Mouse (Mus musculus) urinary bladder, adult 2 months (tissue): ENCODE measurements around the gene Gm10644. TPM values are rescaled to one million over a fixed set of nuclear protein-coding genes. Genes with fewer than 3 reads are reported as not detected.
"Not testable (repeated sequence)": the region's sequence is repeated elsewhere in the genome, so short reads cannot be mapped to it uniquely, and the experiment has no call there.

Experiments
- DNase-seq: peaks from one replicate; pipeline ENCODE4 v3.0.0; 2022; ENCODE audit warnings: low spot score
- polyA plus RNA-seq: library from polyadenylated mRNA; depleted of rRNA; stranded (reverse); fragments of >200 nt; gene quantifications from 2 replicates; pipeline ENCODE4 v1.2.3, GENCODE M21; 2012; rRNA removed

Gm10644 gene
- polyA plus RNA-seq: 0.69 and 0.96 TPM in 2 replicates

DNA sequence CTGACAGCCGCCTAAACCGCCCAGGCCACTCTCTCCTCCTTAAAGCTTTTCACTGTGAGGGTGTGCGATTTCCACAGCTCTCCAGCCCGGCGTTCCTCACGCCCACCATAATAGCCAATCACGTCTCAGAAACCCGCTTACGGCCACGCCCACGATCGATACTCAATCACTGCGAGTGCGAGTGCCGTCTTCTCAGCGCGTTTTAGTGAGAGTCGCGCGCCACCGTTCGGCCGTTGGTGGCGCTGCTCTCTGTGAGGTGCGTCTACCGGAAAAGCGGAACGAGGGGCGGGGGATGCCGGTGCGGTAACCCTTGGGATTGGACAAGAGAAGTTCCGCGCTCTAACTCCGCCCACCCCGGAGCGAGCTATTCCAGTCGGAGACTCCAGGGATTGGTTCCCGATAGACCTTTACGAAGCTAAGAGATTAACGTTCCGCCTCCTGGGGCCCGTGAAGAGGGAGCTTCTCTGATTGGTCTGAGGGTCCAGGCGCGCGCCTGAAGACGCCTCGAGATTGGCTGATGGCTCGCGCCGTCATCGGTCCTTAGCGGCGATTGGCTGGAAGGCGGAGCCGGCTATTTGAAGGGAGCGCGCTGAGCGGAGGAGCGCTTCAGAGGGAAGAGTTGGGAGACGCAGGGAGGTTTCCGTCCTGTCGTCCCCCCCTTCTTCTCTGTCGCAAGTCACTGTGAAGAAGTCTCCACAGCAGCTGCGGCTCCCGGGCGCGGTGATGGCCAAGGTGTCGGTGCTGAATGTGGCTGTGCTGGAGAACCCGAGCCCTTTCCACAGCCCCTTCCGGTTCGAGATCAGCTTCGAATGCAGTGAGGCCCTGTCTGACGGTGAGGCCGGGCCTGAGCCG is at the start of gene Gm10644, which contains the start of gene Asf1b:
TSS of gene Gm10644 (minus strand) at position 100 of the 852 bp plus-strand sequence.
TSS of gene Asf1b (plus strand) at position 402 of the 852 bp plus-strand sequence.
- peak; percentile 82 for DNase-seq

DNA sequence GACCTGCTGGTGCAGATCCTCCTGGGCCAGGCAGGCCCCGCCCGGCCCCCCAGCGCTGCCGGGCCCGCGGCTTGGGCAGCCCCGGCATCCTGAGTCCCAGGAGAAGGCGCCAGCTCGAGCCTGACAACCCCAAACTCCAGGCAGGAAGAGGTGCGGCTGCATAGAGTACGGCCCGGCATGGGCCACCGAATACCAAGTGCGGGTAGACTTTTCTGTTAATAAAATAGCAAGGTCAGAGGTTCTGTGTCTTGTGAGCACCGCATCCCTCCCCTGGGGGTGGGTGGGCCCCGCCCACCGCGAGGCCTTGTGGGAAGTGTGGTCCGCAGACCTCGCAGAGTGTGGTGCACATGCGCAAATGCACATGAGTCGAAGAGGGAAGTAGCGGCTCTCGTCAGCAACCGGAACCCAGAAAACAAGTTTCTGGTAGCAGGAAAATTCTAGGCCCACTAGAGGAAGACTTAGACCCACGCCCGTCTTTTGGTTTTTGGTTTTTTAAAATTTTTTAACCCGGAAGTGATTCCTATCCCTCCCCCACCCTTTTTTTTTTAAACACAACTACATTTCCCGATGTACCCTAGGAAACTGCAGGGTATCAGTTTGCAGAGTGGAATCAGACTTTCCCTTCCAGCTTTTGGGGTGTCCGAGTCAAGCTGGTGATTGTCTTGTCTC is 49.7 kb upstream of the Gm10644 start:
- DNase-seq: peak; percentile 87

DNA sequence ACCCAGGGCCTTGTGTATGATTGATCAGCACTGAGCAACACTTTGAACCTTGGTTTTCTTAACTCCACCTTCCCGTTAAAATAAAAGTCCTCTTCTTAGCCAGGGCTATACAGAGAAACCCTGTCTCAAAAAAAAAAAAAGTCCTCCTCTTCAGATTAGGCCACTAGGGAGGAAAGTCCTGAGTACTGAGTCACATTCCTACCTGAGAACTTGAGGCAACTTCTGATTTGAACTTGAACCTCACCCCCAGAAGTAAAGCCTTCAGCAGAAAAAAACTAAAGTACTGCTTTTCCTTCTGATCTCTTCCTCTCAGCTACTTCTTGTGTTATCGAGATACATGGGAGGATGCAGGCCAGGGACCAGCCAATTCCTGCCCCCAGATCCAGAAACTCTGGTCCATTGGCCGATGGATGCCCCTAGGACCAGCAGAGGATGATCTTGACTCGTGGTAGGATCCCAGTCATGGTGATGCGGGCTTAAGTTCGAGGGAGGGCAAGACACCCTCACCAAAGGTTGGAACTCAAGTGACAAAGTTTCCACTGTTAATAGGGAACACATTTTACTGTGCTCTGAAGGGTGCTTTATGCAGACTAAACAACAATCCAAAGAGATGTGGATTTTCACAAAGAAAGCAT is 48.7 kb upstream of the Gm10644 start:
- no peak for DNase-seq

DNA sequence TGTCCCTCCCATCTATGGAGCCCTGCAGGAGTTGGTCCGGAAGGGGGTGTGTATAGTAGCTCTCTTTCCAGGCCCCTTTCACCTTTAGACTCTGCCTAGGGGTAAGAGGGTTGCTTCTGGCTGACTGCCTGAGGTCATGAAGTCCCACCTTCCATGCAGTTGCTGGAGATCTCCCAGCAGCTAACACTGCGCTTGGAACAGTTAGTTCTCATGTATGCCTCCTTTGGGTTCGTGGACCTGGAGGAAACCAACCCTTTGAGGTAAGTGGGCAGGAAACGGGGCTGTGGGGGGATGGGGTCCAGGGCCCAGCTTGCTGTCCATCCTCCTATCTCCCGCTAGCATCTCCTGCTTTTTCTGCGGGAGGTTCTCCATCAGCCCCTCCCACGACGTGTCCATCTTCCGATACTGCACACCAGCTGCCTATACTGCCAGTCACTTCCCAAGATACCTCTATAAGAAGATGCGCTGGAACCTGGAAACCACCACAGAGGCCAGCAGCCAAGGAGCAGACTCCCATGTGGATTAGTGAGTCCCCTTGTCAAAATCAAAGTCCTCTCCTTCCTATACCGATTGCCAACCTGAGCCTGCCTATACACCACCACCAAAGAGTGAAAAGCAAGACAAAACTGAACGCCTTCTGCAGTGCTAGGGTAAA is 48.1 kb upstream of the Gm10644 start:
- no peak for DNase-seq

DNA sequence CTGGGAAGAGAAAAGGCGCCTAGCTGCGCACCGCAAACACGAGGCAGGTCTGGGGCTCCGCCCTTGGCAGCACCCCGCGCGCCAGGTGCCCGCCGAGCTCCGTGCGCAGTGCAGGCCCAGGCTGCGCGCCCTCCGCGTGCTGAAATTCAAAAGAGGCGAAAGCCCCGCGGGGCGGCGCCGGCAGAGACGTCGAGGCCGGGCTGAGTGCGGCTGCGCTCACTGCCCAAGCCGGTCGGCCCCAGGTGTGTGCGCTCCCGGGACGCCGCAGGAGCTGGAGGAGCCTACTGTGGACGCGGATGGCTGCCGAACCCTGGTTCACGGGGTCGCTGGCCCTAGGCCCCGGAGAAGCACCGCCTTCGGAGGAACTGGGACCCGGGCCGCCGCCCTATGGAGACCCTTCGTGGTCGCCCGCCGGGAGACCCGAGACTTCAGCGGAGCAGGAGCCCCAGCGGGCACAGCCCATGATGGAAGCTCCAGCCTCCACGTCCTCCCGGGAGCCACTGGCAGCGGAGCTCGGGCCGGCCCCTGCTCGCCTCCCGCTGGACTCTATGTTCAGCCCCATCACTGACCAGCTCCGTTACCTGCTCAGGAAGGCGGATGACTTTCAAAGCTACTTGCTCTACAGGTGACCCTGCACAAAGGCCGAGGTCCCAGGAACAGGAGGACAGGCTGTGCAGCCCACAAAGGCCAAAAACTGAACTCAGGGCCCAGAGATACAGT is 46.4 kb upstream of the Gm10644 start, which contains the start of gene 1700067K01Rik:
TSS of gene 1700067K01Rik (plus strand) at position 222 of the 720 bp plus-strand sequence.
- DNase-seq: no peak

DNA sequence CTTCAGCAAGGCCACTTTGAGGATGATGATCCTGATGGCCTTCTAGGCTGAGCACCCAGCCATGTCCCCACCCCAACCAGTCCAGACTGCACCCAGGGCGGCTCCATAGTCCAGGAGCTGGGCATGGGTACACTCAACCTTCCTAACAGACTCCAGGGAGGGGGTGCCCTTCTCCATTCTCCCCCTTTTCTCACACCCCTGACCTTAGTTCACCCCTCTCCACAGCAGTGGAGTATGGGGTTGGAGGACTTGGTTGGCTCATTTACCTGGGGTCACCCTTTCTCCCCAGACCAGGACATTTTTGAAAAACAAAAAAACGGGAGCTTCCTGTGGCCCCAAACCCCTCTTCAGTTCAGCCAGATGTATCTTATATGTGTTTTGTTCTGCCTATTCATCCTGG is 44.8 kb upstream of the Gm10644 start:
- no peak for DNase-seq

DNA sequence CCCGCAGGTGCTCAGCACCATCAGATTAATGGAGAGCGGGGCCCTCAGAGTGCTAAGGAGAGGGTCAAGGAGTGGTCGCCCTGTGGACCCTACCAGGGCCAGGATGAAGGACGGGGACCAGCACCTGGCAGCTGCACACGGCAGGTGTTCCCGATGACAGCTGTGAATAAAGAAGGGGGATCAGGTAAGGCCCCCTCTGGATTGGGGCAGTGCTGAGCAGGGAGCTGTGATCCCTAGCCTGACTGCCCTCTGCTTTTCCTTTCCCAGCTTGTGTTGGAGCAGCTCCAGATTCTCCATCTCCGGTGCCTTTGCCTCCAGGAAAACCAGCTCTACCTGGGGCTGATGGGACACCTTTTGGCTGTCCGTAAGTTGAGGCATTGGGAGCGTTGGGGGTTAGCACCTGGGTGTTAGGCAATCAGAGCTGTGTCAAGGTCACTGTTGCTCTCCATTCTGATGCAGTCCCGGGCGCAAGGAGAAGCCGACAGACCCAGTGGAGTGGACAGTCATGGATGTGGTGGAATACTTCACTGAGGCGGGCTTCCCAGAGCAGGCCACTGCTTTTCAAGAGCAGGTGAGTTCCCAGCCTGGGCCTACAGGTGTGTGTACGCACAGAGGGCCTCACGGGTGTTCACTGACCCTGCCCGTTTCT is 44.2 kb upstream of the Gm10644 start:
- no peak for DNase-seq

DNA sequence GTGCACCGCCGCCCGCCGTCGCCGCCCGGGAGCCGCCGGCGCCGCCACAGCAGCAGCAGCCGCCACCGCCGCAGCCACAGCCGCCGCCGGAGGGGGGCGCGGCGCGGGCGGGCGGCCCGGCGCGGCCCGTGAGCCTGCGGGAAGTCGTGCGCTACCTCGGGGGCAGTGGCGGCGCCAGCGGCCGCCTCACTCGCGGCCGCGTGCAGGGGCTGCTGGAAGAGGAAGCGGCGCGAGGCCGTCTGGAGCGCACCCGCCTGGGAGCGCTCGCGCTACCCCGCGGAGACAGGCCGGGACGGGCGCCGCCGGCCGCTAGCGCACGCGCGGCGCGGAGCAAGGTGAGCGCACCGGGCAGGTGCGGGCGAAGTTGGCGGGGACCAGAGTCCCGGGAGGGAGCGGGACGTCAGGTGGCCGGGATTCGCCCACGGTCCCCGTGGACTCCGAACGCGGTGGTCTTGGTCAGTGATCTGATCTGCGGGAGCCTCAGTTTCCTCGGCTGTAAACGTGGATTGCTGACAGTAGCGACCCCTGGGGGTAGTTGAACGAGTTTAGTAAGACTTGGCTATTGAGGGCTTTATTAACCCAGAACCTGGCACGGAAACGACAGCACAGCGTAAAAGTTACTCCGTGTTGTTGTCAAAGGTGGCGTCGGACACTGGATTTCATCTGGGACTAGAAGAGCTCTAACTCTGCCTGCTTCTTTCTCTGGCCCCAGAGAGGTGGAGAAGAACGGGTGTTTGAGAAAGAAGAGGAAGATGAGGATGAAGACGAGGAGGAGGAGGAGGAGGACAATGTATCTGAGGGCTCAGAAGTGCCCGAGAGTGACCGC is 43.4 kb upstream of the Gm10644 start:
- peak; percentile 60 for DNase-seq

DNA sequence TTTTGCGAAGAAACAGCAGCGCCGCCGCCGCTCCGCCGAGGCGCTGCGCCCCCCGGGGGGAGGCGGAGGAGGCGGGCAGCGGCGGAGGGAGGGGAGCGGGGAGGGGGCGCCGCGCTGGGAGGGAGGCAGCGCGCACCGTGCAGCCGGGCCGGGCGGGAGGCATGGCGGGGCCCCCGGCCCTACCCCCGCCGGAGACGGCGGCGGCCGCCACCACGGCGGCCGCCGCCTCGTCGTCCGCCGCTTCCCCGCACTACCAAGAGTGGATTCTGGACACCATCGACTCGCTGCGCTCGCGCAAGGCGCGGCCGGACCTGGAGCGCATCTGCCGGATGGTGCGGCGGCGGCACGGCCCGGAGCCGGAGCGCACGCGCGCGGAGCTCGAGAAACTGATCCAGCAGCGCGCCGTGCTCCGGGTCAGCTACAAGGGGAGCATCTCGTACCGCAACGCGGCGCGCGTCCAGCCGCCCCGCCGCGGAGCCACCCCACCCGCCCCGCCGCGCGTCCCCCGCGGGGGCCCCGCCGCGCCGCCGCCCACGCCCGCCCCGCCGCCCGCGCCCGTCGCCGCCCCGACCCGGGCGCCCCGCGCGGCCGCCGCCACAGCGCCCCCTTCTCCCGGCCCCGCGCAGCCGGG is 42.6 kb upstream of the Gm10644 start, which contains the start of gene Samd1:
TSS of gene Samd1 (plus strand) at position 162 of the 631 bp plus-strand sequence.
- DNase-seq: peak; percentile 49

DNA sequence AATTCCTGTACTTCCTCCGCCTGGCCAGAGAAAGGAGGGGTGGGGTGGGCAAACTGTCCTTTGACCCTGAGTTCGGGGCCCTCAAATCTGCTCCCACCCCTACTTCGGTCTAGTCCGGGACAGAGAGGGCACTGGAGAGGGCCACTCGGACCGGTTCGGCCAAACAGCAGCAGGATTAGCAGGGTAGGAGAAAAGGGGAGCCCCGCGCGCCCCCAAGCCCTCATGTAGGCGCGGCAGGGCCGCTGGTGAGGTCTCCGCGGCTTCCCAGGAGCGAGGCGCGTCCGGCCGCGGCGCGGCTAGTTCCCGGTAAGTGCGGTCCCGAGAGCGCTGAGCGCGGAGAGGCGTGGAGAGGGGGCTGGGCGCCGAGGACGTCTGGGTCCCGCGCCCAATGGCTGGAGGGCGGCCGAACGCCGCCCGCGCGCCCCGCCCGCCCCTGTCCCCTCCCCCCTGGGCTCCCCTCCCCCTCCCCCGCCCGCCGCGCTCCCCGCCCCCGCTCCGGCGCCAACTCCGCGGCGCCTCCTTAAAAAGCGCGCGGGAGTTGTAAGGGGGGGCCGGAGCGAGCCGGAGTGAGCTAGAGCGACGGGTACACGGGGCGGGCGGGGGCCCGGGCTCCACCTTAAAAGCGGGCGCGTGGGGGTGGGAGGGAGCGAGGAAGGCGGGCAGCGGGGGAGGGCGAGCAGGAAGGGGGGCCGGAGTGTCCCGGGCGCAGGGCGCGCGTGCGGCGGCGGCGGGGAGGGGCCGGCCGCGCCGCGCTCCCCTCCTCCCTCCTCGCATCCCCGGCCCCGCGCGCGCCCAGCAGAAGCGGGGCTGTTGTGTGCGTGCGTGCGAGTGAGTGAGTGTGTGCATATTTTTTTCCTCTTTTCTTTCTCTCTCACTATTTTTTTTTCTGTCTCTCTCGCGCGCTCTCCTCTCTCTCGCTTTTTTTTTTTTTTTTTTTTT is 41.8 kb upstream of the Gm10644 start:
- DNase-seq: peak; percentile 93

DNA sequence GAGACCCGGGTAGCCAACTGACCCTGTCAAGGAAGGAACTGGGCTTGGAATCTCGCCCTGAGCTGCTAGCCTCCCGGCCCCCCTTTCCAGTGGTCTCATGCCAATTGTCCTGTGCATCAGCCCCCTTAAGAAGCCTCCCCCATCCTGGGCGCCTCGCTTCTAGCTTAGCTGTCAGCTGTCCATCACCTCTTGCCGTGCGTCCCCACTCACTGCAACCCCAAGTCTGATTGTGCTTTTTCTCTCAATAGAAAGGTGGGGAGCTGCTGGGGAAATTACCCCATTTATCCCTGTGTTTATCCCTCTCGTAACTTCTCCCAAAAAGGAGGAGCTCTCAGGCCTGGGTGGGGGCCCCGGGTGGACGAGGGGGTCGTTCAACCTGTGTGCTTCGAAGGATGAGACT is 41.0 kb upstream of the Gm10644 start:
- DNase-seq: no peak

DNA sequence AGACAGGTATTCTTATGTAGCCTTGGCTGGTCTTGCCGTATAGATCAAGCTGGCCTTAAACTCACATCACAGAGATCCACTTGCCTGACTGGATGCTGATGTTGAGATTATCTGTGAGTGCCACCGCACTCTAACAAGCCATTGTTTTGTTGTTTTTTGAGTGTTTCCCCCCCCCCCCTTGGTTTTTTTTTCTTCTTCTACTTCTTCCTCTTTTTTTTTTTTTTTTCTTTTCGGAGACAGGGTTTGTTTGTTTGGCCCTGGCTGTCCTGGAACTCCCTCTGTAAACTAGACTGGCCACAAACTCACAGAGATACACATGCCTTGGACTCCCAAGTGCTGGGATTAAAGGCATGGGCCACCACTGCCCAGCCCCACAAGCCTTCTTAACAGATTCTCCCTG is 39.0 kb upstream of the Gm10644 start:
- no peak for DNase-seq

DNA sequence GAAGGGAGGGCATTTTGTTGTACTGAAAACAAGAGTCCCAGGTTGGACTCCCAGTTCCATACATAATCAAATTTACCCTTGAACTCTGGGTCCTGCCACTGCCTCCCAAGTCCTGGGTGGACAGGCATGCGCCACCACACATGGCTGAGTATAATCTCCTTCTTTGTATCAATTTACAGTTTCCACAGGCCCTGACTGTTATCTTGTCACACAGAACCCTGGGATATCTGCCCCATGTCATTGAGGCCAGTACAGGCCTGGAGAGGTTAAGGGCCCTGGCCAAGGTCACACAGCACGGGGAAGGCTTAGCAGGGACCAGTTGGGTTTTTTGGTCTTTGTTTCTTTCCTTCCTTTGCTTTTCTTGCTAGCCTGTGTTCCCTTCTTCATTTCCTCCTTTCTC is 37.5 kb upstream of the Gm10644 start:
- no peak for DNase-seq

DNA sequence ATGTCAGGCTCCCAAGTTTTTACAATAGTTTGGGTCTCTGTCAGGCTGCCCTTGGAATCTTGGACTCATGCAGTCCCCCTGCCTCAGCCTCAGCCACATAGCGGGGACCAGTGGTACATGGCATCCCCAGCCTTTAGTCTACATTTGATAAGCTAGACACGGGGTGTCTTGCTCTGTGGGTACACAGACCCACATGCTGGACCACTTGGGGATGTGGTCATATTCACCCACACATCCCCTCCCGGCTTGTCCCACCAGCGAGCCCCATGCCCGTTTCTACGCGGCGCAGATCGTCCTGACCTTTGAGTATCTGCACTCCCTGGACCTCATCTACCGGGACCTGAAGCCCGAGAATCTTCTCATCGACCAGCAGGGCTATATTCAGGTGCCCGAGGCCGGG is 35.2 kb upstream of the Gm10644 start:
- no peak for DNase-seq

DNA sequence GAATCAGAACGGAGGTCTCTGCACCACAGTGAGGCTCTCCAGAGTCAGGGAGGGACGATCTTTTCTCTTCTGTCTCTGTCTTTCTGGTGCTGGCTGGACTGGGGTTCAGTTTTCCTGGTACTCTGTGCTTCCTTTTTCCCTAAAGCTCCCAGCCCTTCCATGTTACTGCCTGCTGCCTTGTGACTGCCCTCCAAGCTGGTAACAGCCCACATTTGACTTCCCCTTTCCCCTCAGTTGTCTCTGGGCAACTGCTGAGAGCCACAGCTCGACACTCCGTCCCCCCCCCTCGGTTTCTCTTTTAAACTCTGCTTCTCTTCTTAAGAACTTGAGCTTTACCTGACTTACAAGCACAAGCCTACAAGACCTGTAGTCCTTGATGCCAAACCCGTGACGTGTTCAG is 34.2 kb upstream of the Gm10644 start:
- DNase-seq: no peak

DNA sequence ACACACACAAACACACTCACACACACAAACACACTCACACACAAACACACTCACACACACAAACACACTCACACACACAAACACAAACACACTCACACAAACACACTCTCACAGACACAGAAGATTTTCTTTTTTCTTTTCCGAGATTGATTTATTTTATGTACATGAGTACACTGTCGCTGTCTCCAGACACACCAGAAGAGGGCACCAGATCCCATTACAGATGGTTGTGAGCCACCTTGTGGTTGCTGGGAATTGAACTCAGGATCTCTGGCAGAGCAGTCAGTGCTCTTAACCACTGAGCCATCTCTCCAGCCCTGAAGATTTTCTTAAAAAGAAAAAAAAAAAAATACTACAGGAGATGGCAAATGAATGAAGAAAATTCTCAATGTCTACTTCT is 28.2 kb upstream of the Gm10644 start:
- not testable (repeated sequence) for DNase-seq

DNA sequence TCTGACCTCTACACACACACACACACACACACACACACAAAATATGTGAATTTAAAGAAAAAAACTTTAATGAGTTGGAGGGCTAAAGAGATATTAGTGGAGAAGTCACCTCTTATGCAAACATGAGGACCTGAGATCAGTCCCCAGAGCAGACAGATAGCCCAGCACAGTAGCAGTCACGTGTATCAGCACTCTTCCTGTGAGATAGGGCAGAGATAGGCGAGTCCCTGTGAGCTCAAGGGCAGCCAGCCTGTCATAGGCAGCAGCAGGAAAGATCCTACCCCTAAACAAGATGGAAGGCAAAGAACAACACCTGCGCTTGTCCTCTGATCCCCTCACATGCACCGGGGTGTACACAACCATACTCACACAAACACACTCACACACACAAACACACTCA is 27.4 kb upstream of the Gm10644 start:
- DNase-seq: no peak

DNA sequence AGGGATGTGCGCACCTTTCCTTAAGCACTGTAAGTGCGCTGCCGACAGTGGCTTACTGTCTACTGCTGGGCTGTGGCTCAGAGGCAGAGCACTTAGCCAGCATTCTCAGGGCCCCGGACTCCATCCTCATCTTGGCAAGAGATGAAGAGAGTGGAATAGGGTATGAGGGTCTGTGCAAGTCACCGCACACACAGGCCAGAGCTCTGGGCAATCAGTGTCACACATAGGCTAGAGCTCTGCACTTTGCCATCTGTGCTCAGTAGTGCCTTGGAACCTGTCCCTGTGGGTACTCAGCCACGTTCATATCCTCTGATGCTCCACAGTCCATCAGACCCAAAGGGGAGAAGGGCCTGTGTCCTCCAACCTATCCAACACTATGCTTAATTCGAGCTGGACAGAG is 26.5 kb upstream of the Gm10644 start:
- no peak for DNase-seq
